Mouse (Mus musculus) spleen, adult 2 months (tissue): Measurements from ENCODE around the gene Siah2.

ENCODE experiments used
- CTCF ChIP-seq: fragments of 200-500 bp; IDR thresholded peaks from 2 replicates; pipeline ENCODE4 v1.5.1; 2011; ENCODE audit warnings: mild to moderate bottlenecking, inconsistent platforms; ENCODE audit not compliant: insufficient read depth, insufficient read length, insufficient replicate concordance; ENCODE audit errors: extremely low read depth
- POLR2A ChIP-seq: fragments of 200-500 bp; IDR thresholded peaks from 2 replicates; pipeline ENCODE4 v1.6.1; 2011; ENCODE audit warnings: low read depth, low read length, inconsistent platforms

DNA sequence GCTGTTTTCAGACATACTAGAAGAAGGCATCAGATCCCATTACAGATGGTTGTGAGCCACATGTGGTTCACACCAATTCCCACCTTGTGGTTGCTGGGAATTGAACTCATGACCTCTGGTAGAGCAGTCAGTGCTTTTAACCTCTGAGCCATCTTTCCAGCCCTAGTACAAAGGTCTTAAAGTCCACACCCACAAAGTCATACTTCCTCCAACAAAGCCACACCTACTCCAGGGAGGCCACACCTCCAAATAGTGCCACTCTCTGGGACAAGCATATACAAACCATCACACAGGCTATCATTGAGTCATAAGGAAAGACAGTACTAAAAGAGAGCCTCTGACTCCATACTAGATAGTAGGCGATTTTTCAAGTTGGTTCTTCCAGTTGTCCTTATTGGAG is 10.1 kb upstream of the Siah2 start:
- TF ChIP-seq CTCF, result no peak
- TF ChIP-seq POLR2A, result no peak
